Mouse (Mus musculus): ENCODE measurements around the gene Ablim2. TPM values are rescaled to one million over a fixed set of nuclear protein-coding genes. Genes with fewer than 3 reads are reported as not detected.

Gene Ablim2
- polyA plus RNA-seq, 1 experiment from 2014 or later: 0.18 TPM

GRCm38 (mm10) chr5:35719880-35720279 is 37.8 kb upstream of the Ablim2 start:
- Histone ChIP-seq H3K4me2 (no peak overlapping the region), H3K36me3 (ENCODE audit: control insufficient read depth, insufficient read depth, low read length) (no peaks in the 10 kb centered on the region), H3K9me3 (ENCODE audit: control insufficient read depth, low read length) (no peaks in the 10 kb centered on the region), H3K27ac (ENCODE audit: low read depth, low read length) (no peak overlapping the region), H3K9ac (ENCODE audit: low read depth, low read length) (no peak overlapping the region), H3K4me3 (ENCODE audit: low read depth, low read length) (no peak overlapping the region), H3K27me3 (replicated peaks; ENCODE audit: control insufficient read depth, insufficient read depth, low read length) (no peaks in the 10 kb centered on the region), H3K4me1 (replicated peaks; ENCODE audit: control insufficient read depth, insufficient read depth, low read length) (peaks cover 6% of the 10 kb centered on the region; the same call in 1 of the 2 replicates)
- WGBS: 82% methylated on average over 1 of the region's 1 CpGs
- ATAC-seq (replicated peaks; ENCODE audit: low FRiP score) (no peak), DNase-seq (ENCODE audit: low spot score) (no peak)

DNA sequence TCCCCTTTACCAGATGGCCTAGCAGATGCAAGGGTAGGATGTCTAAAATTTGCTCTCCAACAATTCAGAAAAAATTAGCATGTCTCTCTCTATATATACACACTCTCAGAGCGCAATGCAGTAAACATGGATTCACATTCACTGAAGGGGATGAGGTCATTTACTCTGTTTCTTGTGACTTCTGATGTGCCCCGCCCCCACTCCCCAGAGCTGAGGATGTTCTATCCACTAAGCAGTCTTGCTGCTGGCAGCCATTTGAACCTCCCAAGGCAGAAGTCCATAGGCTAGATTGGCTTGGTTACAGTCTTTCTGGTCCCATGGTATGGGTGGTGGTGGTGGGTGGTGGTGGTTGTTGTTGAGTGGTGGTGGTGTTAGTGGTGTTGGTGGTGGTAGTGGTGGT is 35.7 kb upstream of the Ablim2 start:
- Histone ChIP-seq H3K36me3 (ENCODE audit: control insufficient read depth, insufficient read depth, low read length) (no peaks in the 10 kb centered on the region), H3K27me3 (replicated peaks; ENCODE audit: control insufficient read depth, insufficient read depth, low read length) (no peaks in the 10 kb centered on the region), H3K9me3 (ENCODE audit: control insufficient read depth, low read length) (no peaks in the 10 kb centered on the region), H3K27ac (ENCODE audit: low read depth, low read length) (no peak overlapping the region), H3K4me3 (ENCODE audit: low read depth, low read length) (no peak overlapping the region), H3K4me2 (no peak overlapping the region), H3K4me1 (replicated peaks; ENCODE audit: control insufficient read depth, insufficient read depth, low read length) (peaks cover 6% of the 10 kb centered on the region; the same call in 1 of the 2 replicates), H3K9ac (ENCODE audit: low read depth, low read length) (no peak overlapping the region)
- DNase-seq (ENCODE audit: low spot score) (no peak), ATAC-seq (replicated peaks; ENCODE audit: low FRiP score) (no peak)
- WGBS: 85% methylated on average over 2 of the region's 2 CpGs

GRCm38 (mm10) chr5:35722654-35723053 is 35.0 kb upstream of the Ablim2 start:
- Histone ChIP-seq H3K27ac (ENCODE audit: low read depth, low read length) (peak overlapping the region; percentile 53; the same call in 1 of the 2 replicates), H3K4me1 (replicated peaks; ENCODE audit: control insufficient read depth, insufficient read depth, low read length) (peaks cover 6% of the 10 kb centered on the region; the same call in 1 of the 2 replicates), H3K36me3 (ENCODE audit: control insufficient read depth, insufficient read depth, low read length) (no peaks in the 10 kb centered on the region), H3K4me2 (no peak overlapping the region), H3K27me3 (replicated peaks; ENCODE audit: control insufficient read depth, insufficient read depth, low read length) (no peaks in the 10 kb centered on the region), H3K9ac (ENCODE audit: low read depth, low read length) (no peak overlapping the region), H3K9me3 (ENCODE audit: control insufficient read depth, low read length) (no peaks in the 10 kb centered on the region), H3K4me3 (ENCODE audit: low read depth, low read length) (no peak overlapping the region)
- ATAC-seq (replicated peaks; ENCODE audit: low FRiP score): peak; percentile 43; the same call in 1 of the 2 replicates
- 24% methylated on average over 2 of the region's 2 CpGs for WGBS
- no peak for DNase-seq (ENCODE audit: low spot score)

DNA sequence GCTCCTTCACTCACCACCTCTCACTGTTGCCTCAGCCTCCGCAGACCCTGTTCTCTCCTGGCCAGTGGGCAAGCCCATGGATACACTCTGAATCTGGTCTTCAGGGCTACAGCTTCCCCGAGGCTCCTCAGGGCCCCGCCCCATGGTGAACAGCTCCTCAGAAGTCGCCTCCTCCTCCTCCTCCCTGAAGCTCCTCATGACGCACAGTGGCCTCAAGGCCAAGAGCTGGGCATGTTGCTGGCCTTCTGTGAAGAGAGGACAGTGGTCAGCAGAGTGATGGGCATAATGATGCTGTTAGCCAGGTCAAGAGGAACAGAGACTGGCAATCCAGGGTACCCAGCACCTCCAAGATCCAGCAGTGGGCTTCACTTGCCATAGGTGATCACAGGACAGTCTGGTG is 33.8 kb upstream of the Ablim2 start:
- no peak for ATAC-seq (replicated peaks; ENCODE audit: low FRiP score)

DNA sequence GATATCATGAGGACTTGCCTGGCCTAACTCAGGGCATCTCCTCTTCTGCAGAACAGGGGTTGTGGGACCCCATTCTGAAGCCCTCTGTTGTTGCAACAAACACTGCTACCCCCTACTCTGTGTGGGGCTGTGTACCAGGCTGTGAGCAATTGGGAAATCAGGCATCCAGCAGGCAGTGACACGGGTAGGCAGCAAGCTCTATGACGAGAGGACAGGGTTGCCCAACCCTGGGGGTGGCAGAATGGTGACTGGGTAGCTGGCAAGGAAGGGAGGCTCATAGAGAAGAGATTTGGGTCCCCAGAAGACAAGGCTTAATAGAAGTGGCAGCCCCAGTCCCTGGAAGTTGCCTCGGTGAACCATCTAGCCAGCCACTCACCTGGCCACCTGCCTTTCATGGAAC is 31.8 kb upstream of the Ablim2 start:
- no peak for ATAC-seq (replicated peaks; ENCODE audit: low FRiP score)
- Histone ChIP-seq H3K4me1 (replicated peaks; ENCODE audit: control insufficient read depth, insufficient read depth, low read length) (peaks cover 6% of the 10 kb centered on the region; the same call in 1 of the 2 replicates), H3K27ac (ENCODE audit: low read depth, low read length) (no peak overlapping the region), H3K36me3 (ENCODE audit: control insufficient read depth, insufficient read depth, low read length) (no peaks in the 10 kb centered on the region), H3K4me3 (ENCODE audit: low read depth, low read length) (no peak overlapping the region), H3K27me3 (replicated peaks; ENCODE audit: control insufficient read depth, insufficient read depth, low read length) (no peaks in the 10 kb centered on the region), H3K4me2 (no peak overlapping the region), H3K9ac (ENCODE audit: low read depth, low read length) (no peak overlapping the region), H3K9me3 (ENCODE audit: control insufficient read depth, low read length) (no peaks in the 10 kb centered on the region)
- DNase-seq (ENCODE audit: low spot score): no peak
- WGBS: 79% methylated on average over 3 of the region's 3 CpGs

More for the DNA sequence above, 33.8 kb upstream of the Ablim2 start:
- no peak overlapping the region for H3K4me3 ChIP-seq (ENCODE audit: low read depth, low read length)
- WGBS: 63% methylated on average over 5 of the region's 5 CpGs
- H3K9ac ChIP-seq (ENCODE audit: low read depth, low read length): no peak overlapping the region
- no peak for DNase-seq (ENCODE audit: low spot score)
- no peak overlapping the region for H3K27ac ChIP-seq (ENCODE audit: low read depth, low read length)
- no peaks in the 10 kb centered on the region for H3K36me3 ChIP-seq (ENCODE audit: control insufficient read depth, insufficient read depth, low read length)
- H3K4me2 ChIP-seq: no peak overlapping the region
- H3K4me1 ChIP-seq (replicated peaks; ENCODE audit: control insufficient read depth, insufficient read depth, low read length): peaks cover 6% of the 10 kb centered on the region; the same call in 1 of the 2 replicates
- no peaks in the 10 kb centered on the region for H3K27me3 ChIP-seq (replicated peaks; ENCODE audit: control insufficient read depth, insufficient read depth, low read length)
- no peaks in the 10 kb centered on the region for H3K9me3 ChIP-seq (ENCODE audit: control insufficient read depth, low read length)

GRCm38 (mm10) chr5:35727447-35727846 is 30.2 kb upstream of the Ablim2 start:
- H3K36me3 ChIP-seq (ENCODE audit: control insufficient read depth, insufficient read depth, low read length): no peaks in the 10 kb centered on the region
- H3K4me1 ChIP-seq (replicated peaks; ENCODE audit: control insufficient read depth, insufficient read depth, low read length): peaks cover 5% of the 10 kb centered on the region; the same call in 1 of the 2 replicates
- no peak overlapping the region for H3K9ac ChIP-seq (ENCODE audit: low read depth, low read length)
- no peak overlapping the region for H3K27ac ChIP-seq (ENCODE audit: low read depth, low read length)
- no peak for ATAC-seq (replicated peaks; ENCODE audit: low FRiP score)
- DNase-seq (ENCODE audit: low spot score): no peak
- 82% methylated on average over 5 of the region's 5 CpGs for WGBS
- H3K27me3 ChIP-seq (replicated peaks; ENCODE audit: control insufficient read depth, insufficient read depth, low read length): no peaks in the 10 kb centered on the region
- H3K4me2 ChIP-seq: no peak overlapping the region; the same call in 1 of the 2 replicates
- no peak overlapping the region; the same call in 1 of the 2 replicates for H3K4me3 ChIP-seq (ENCODE audit: low read depth, low read length)
- H3K9me3 ChIP-seq (ENCODE audit: control insufficient read depth, low read length): no peaks in the 10 kb centered on the region

GRCm38 (mm10) chr5:35728344-35728956 is 29.2 kb upstream of the Ablim2 start:
- 58% methylated on average over 12 of the region's 12 CpGs for WGBS
- H3K27me3 ChIP-seq (replicated peaks; ENCODE audit: control insufficient read depth, insufficient read depth, low read length): no peaks in the 10 kb centered on the region
- H3K36me3 ChIP-seq (ENCODE audit: control insufficient read depth, insufficient read depth, low read length): no peaks in the 10 kb centered on the region
- H3K9ac ChIP-seq (ENCODE audit: low read depth, low read length): no peak overlapping the region
- H3K4me3 ChIP-seq (ENCODE audit: low read depth, low read length): peak overlapping the region; percentile 14
- DNase-seq (ENCODE audit: low spot score): no peak
- peak; percentile 35; the same call in 1 of the 2 replicates for ATAC-seq (replicated peaks; ENCODE audit: low FRiP score)
- H3K9me3 ChIP-seq (ENCODE audit: control insufficient read depth, low read length): no peaks in the 10 kb centered on the region
- no peak overlapping the region for H3K27ac ChIP-seq (ENCODE audit: low read depth, low read length)
- peak overlapping the region; percentile 44 for H3K4me2 ChIP-seq
- no peaks in the 10 kb centered on the region; the same call in 1 of the 2 replicates for H3K4me1 ChIP-seq (replicated peaks; ENCODE audit: control insufficient read depth, insufficient read depth, low read length)

DNA sequence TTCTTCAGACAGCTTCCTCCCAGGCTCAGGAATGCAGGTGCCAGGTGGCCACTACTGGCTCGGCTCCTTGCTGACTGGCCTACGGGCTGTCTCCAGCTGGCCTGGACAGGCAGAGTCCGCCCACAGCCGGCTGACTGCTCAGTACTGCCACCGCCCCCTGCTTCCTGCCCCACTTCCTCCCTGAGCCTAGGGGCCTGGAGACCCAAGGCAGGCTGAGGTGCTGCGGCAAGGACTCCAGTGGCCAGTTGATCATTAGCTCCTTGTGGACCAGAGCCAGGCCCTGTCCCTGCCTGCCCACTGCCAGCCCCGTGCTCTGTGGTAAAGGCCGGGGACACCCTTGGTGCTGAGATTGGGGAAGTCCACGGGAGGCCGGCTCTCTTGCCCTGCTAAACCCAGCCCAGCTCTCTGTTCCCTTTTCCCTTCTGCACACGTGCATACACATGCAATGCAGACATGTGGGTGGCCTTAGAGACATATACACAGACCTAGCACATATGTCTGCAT is 28.7 kb upstream of the Ablim2 start:
- WGBS: 27% methylated on average over 11 of the region's 11 CpGs
- H3K36me3 ChIP-seq (ENCODE audit: control insufficient read depth, insufficient read depth, low read length): no peaks in the 10 kb centered on the region
- H3K27ac ChIP-seq (ENCODE audit: low read depth, low read length): peak overlapping the region; percentile 17; the same call in 1 of the 2 replicates
- H3K27me3 ChIP-seq (replicated peaks; ENCODE audit: control insufficient read depth, insufficient read depth, low read length): no peaks in the 10 kb centered on the region
- peak overlapping the region; percentile 44 for H3K4me2 ChIP-seq
- DNase-seq (ENCODE audit: low spot score) (peak; percentile 49), ATAC-seq (replicated peaks; ENCODE audit: low FRiP score) (peak; percentile 76)
- H3K9ac ChIP-seq (ENCODE audit: low read depth, low read length): no peak overlapping the region
- no peaks in the 10 kb centered on the region for H3K9me3 ChIP-seq (ENCODE audit: control insufficient read depth, low read length)
- H3K4me3 ChIP-seq (ENCODE audit: low read depth, low read length): peak overlapping the region; percentile 14; the same call in 1 of the 2 replicates
- no peaks in the 10 kb centered on the region for H3K4me1 ChIP-seq (replicated peaks; ENCODE audit: control insufficient read depth, insufficient read depth, low read length)

DNA sequence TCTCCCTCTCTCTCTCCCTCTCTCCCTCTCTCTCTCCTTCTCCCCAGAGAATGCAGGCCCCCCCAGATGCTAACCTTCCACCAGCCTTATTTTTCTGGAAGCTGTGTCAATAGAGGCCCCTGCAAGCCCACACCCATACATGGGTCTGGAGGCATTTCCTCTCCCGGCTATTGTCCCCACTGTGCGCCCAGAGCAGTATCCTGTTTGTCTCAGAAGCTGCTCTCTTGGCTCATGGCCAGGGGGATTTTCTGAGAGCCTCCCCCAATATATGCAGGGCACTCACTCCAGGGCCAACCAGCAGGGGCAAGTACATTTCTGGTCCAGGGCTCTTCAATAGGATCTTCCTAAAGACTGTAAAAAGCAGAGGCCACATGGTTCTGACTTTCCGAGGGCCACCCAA is 27.8 kb upstream of the Ablim2 start:
- H3K27ac ChIP-seq (ENCODE audit: low read depth, low read length): peak overlapping the region; percentile 17; the same call in 1 of the 2 replicates
- no peaks in the 10 kb centered on the region for H3K36me3 ChIP-seq (ENCODE audit: control insufficient read depth, insufficient read depth, low read length)
- H3K4me1 ChIP-seq (replicated peaks; ENCODE audit: control insufficient read depth, insufficient read depth, low read length): no peaks in the 10 kb centered on the region
- ATAC-seq (replicated peaks; ENCODE audit: low FRiP score) (no peak; the same call in 1 of the 2 replicates), DNase-seq (ENCODE audit: low spot score) (no peak)
- H3K4me3 ChIP-seq (ENCODE audit: low read depth, low read length): no peak overlapping the region
- H3K27me3 ChIP-seq (replicated peaks; ENCODE audit: control insufficient read depth, insufficient read depth, low read length): no peaks in the 10 kb centered on the region
- H3K9ac ChIP-seq (ENCODE audit: low read depth, low read length): no peak overlapping the region
- H3K4me2 ChIP-seq: no peak overlapping the region
- 68% methylated on average over 3 of the region's 3 CpGs for WGBS
- no peaks in the 10 kb centered on the region for H3K9me3 ChIP-seq (ENCODE audit: control insufficient read depth, low read length)

All from liver, embryonic 11.5 days (tissue).